ENCODE assay signal across 18 mouse cellular contexts in genomic region chr9:59310582-59311283, GRCm38 (mm10). TPM values are rescaled to one million over a fixed set of nuclear protein-coding genes. Genes with fewer than 3 reads are reported as not detected.
DNase-seq lines count a peak whose midpoint lies in the region; ATAC-seq and TF ChIP-seq lines count a peak whose summit lies in the region.
"Had no signal": no experiment of that assay in that cellular context is flagged by ENCODE, and none has a peak within 500 bp of the region (broad histone marks: within the 10 kb centered on the region; RNA-seq: fewer than 3 reads in every experiment).

No protein-coding gene starts in this region.

- H3ac ChIP-seq in myocyte (ENCODE audit: control insufficient read depth, insufficient read length) = no peak overlapping the region

- TF ChIP-seq POLR2A in limb, embryonic 14.5 days (IDR thresholded peaks at IDR 0.05; ENCODE audit: borderline replicate concordance, extremely low read depth, insufficient read depth, insufficient read length) = no peak
- no peak for TF ChIP-seq POLR2A in myocyte (IDR thresholded peaks at IDR 0.05; ENCODE audit: insufficient read length, low read depth)

- no peak for ATAC-seq in limb, embryonic 14.5 days (ENCODE audit: low FRiP score, low read depth)
- peak; percentile 12; the same call in 1 of the 2 replicates for ATAC-seq in embryonic facial prominence, embryonic 14.5 days (ENCODE audit: low read depth)
- no peak for ATAC-seq in erythroid progenitor cell, adult 5-6 weeks (replicated peaks; ENCODE audit: low FRiP score, poor library complexity, severe bottlenecking)
- ATAC-seq in granulocyte monocyte progenitor cell, adult 5-6 weeks (replicated peaks; ENCODE audit: poor library complexity, severe bottlenecking) = no peak
- ATAC-seq: CD4-positive, CD25-positive, alpha-beta regulatory T cell, adult 4 months; forebrain, embryonic 14.5 days; midbrain, embryonic 15.5 days had no signal

- no peak overlapping the region for H3K4me3 ChIP-seq in limb, embryonic 14.5 days (replicated peaks; ENCODE audit: low read length)
- no peak overlapping the region for H3K4me3 ChIP-seq in limb, embryonic 10.5 days
- no peak overlapping the region for H3K4me3 ChIP-seq in embryonic facial prominence, embryonic 14.5 days (ENCODE audit: low read depth, low read length)
- H3K4me3 ChIP-seq in myocyte = no peak overlapping the region
- H3K4me3 ChIP-seq: heart, embryonic 15.5 days; hindbrain, embryonic 10.5 days; megakaryocyte, embryonic 14.5 days; midbrain, embryonic 15.5 days had no signal

- no peaks in the 10 kb centered on the region for H3K9me3 ChIP-seq in limb, embryonic 14.5 days (ENCODE audit: control insufficient read depth, low read length)
- no peaks in the 10 kb centered on the region for H3K9me3 ChIP-seq in limb, embryonic 10.5 days (replicated peaks)
- no peaks in the 10 kb centered on the region for H3K9me3 ChIP-seq in embryonic facial prominence, embryonic 14.5 days (ENCODE audit: control insufficient read depth, low read length)
- H3K9me3 ChIP-seq: G1E; heart, embryonic 15.5 days; megakaryocyte, embryonic 14.5 days; midbrain, embryonic 15.5 days had no signal

- no peaks in the 10 kb centered on the region for H3K79me2 ChIP-seq in myocyte (ENCODE audit: control insufficient read depth, insufficient read depth)

- H3K9ac ChIP-seq in limb, embryonic 14.5 days (ENCODE audit: low read depth, low read length, severe bottlenecking) = no peak overlapping the region
- H3K9ac ChIP-seq in embryonic facial prominence, embryonic 14.5 days (ENCODE audit: low read depth, low read length) = no peak overlapping the region
- H3K9ac ChIP-seq: heart, embryonic 15.5 days; liver, embryonic 14.5 days; midbrain, embryonic 15.5 days had no signal

- 71% methylated on average over 8 of the region's 8 CpGs for WGBS in limb, embryonic 14.5 days
- 93% methylated on average over 8 of the region's 8 CpGs for WGBS in limb, embryonic 10.5 days
- 66% methylated on average over 8 of the region's 8 CpGs for WGBS in embryonic facial prominence, embryonic 14.5 days

- no peak overlapping the region for H3K4me2 ChIP-seq in limb, embryonic 14.5 days (replicated peaks; ENCODE audit: low read depth, low read length, severe bottlenecking)
- H3K4me2 ChIP-seq in embryonic facial prominence, embryonic 14.5 days (ENCODE audit: low read depth, low read length) = no peak overlapping the region
- H3K4me2 ChIP-seq in myocyte (ENCODE audit: low read depth) = peak overlapping the region; percentile 27
- H3K4me2 ChIP-seq: heart, embryonic 15.5 days; midbrain, embryonic 15.5 days had no signal

- peak; percentile 40 for DNase-seq in limb, embryonic 14.5 days (ENCODE audit: low spot score)
- DNase-seq in limb, embryonic 10.5 days (ENCODE audit: low spot score) = no peak
- DNase-seq in NIH3T3 (ENCODE audit: low read depth) = peak; percentile 67
- DNase-seq in embryonic facial prominence, embryonic 14.5 days (ENCODE audit: low spot score) = no peak
- DNase-seq: cerebellum, adult 11-12 months; cerebellum, postnatal 25 days; thymus, postnatal 36 days had no signal

- no peaks in the 10 kb centered on the region for H3K27me3 ChIP-seq in limb, embryonic 14.5 days (ENCODE audit: control insufficient read depth, insufficient read depth, low read length)
- no peaks in the 10 kb centered on the region for H3K27me3 ChIP-seq in limb, embryonic 10.5 days (ENCODE audit: low read depth, poor library complexity, severe bottlenecking)
- no peaks in the 10 kb centered on the region for H3K27me3 ChIP-seq in embryonic facial prominence, embryonic 14.5 days (replicated peaks; ENCODE audit: control insufficient read depth, insufficient read depth, low read length)
- no peaks in the 10 kb centered on the region for H3K27me3 ChIP-seq in myocyte (ENCODE audit: control insufficient read depth, insufficient read depth, insufficient read length)
- H3K27me3 ChIP-seq: heart, embryonic 15.5 days; megakaryocyte, embryonic 14.5 days; midbrain, embryonic 15.5 days had no signal

- H3K27ac ChIP-seq in limb, embryonic 14.5 days (replicated peaks; ENCODE audit: low read depth, low read length) = no peak overlapping the region
- no peak overlapping the region for H3K27ac ChIP-seq in limb, embryonic 10.5 days
- H3K27ac ChIP-seq in embryonic facial prominence, embryonic 14.5 days (replicated peaks; ENCODE audit: low read depth, low read length) = peak overlapping the region; percentile 48
- H3K27ac ChIP-seq: heart, embryonic 15.5 days; hindbrain, embryonic 10.5 days; liver, embryonic 14.5 days; midbrain, embryonic 15.5 days had no signal

- peaks cover 66% of the 10 kb centered on the region for H3K36me3 ChIP-seq in limb, embryonic 14.5 days (ENCODE audit: control insufficient read depth, insufficient read depth, low read length)
- H3K36me3 ChIP-seq in limb, embryonic 10.5 days = peaks cover 92% of the 10 kb centered on the region
- H3K36me3 ChIP-seq in embryonic facial prominence, embryonic 14.5 days (ENCODE audit: control insufficient read depth, insufficient read depth, low read length) = peaks cover 49% of the 10 kb centered on the region
- peaks cover 26% of the 10 kb centered on the region for H3K36me3 ChIP-seq in myocyte (ENCODE audit: control insufficient read depth, insufficient read depth)

- H3K4me1 ChIP-seq in limb, embryonic 14.5 days (ENCODE audit: control insufficient read depth, insufficient read depth, low read length) = no peaks in the 10 kb centered on the region
- H3K4me1 ChIP-seq in limb, embryonic 10.5 days = no peaks in the 10 kb centered on the region
- peaks cover 10% of the 10 kb centered on the region; the same call in 1 of the 2 replicates for H3K4me1 ChIP-seq in embryonic facial prominence, embryonic 14.5 days (ENCODE audit: control insufficient read depth, insufficient read depth, low read length)
- H3K4me1 ChIP-seq: hindbrain, embryonic 10.5 days; megakaryocyte, embryonic 14.5 days; midbrain, embryonic 15.5 days had no signal

TF ChIP-seq in myocyte, 11 proteins besides CTCF, POLR2A, EP300 and RAD21:
- TF ChIP-seq TCF12 (IDR thresholded peaks at IDR 0.05; ENCODE audit: insufficient read depth, poor library complexity, severe bottlenecking) (no peak), CEBPB (IDR thresholded peaks at IDR 0.05; ENCODE audit: insufficient read depth, poor library complexity, severe bottlenecking) (no peak), MYOD1 (IDR thresholded peaks at IDR 0.05; ENCODE audit: control insufficient read depth in 1 of 3, insufficient read length in 2 of 3, low read depth in 2 of 3) (no peak)

RNA-seq across cellular contexts. Expression of gene Adpgk, which starts 19.4 kb away (rescaled TPM):
- 46.2 and 47.4 TPM in 2 replicates for polyA plus RNA-seq in limb, embryonic 14.5 days (2012; rRNA removed)
- 51.2 and 53.0 TPM in 2 replicates for polyA plus RNA-seq in limb, embryonic 14.5 days (2014; fragmentation: Nextera tagmentation; extraction: Ambion mirVana)
- polyA plus RNA-seq in limb, embryonic 10.5 days (2016; fragmentation: Nextera tagmentation; extraction: Ambion mirVana) = 45.8 and 46.9 TPM in 2 replicates
- 50.9 and 51.7 TPM in 2 replicates for polyA plus RNA-seq in embryonic facial prominence, embryonic 14.5 days (2014; fragmentation: Nextera tagmentation; extraction: Ambion mirVana)
- polyA plus RNA-seq in myocyte (2012; fragmentation: generic; extraction: Trizol) = 25.4 TPM
- total RNA-seq in erythroid progenitor cell, adult 5-6 weeks (2015; ENCODE audit: low replicate concordance) = 74.6 and 79.6 TPM in 2 replicates
- total RNA-seq in erythroid progenitor cell, adult 5-6 weeks (2017; ENCODE audit: low replicate concordance) = 35.3 and 57.7 TPM in 2 replicates
- 47.8 and 56.8 TPM in 2 replicates for total RNA-seq in granulocyte monocyte progenitor cell, adult 5-6 weeks (2014; fragmentation: Nextera tagmentation)
- 48.4 and 55.0 TPM in 2 replicates for total RNA-seq in granulocyte monocyte progenitor cell, adult 5-6 weeks (2017)

RNA-seq across cellular contexts. Expression of gene Bbs4, which starts 42.6 kb away (rescaled TPM):
- 9.1 and 11.3 TPM in 2 replicates for polyA plus RNA-seq in limb, embryonic 14.5 days (2012; rRNA removed)
- 15.5 and 17.8 TPM in 2 replicates for polyA plus RNA-seq in limb, embryonic 14.5 days (2014; fragmentation: Nextera tagmentation; extraction: Ambion mirVana)
- 16.6 and 16.9 TPM in 2 replicates for polyA plus RNA-seq in limb, embryonic 10.5 days (2016; fragmentation: Nextera tagmentation; extraction: Ambion mirVana)
- 14.2 and 15.3 TPM in 2 replicates for polyA plus RNA-seq in embryonic facial prominence, embryonic 14.5 days (2014; fragmentation: Nextera tagmentation; extraction: Ambion mirVana)
- polyA plus RNA-seq in myocyte (2012; fragmentation: generic; extraction: Trizol) = 3.8 TPM
- total RNA-seq in erythroid progenitor cell, adult 5-6 weeks (2015; ENCODE audit: low replicate concordance) = 5.9 TPM in 1 of 2 replicates, not detected in the other
- total RNA-seq in erythroid progenitor cell, adult 5-6 weeks (2017; ENCODE audit: low replicate concordance) = 0.45 and 0.64 TPM in 2 replicates
- total RNA-seq in granulocyte monocyte progenitor cell, adult 5-6 weeks (2014; fragmentation: Nextera tagmentation) = 3.3 and 5.2 TPM in 2 replicates
- 12.3 and 19.4 TPM in 2 replicates for total RNA-seq in granulocyte monocyte progenitor cell, adult 5-6 weeks (2017)

Comparison
In these comparisons a context has a peak if more than half of its experiments do, and no peak if none do; other contexts are left out.
1. DNase-seq: peak in limb, embryonic 14.5 days (single experiment) and NIH3T3 (single experiment); none in limb, embryonic 10.5 days (single experiment) and embryonic facial prominence, embryonic 14.5 days (single experiment).